Mouse (Mus musculus) heart, postnatal 14 days (tissue): ENCODE data around the gene Iqcf6. TPM values are rescaled to one million over a fixed set of nuclear protein-coding genes. Genes with fewer than 3 reads are reported as not detected.
"Not testable (repeated sequence)": the region's sequence is repeated elsewhere in the genome, so short reads cannot be mapped to it uniquely, and the experiment has no call there.

Experiments used
- DNase-seq, 2 experiments: peaks; one replicate each; pipeline ENCODE4 v3.0.0; 2021 to 2022
- intact Hi-C: fragments of 180-260 bp; cut with DNase I; formaldehyde crosslinking; loops from one replicate; pipeline ENCODE4 v1.15.1; 2025
- long read RNA-seq, 2 experiments: library from polyadenylated mRNA; stranded (forward); transcript quantifications; one replicate each; pipeline ENCODE4 v2.0.0; 2021
- total RNA-seq, 2 experiments: library from RNA; stranded (reverse); gene quantifications; 2 replicates each; pipeline ENCODE4 v1.2.3; 2021

Gene Iqcf6
- total RNA-seq, result not detected
- long read RNA-seq, experiment 1, result 0 reads
- long read RNA-seq, experiment 2, result 0 reads

- intact Hi-C loops, result no loop called here
- no peak for DNase-seq
Measured at GRCm38 (mm10) chr9:106626282-106626681, at the start of gene Iqcf6. TSS of gene Iqcf6 (plus strand) at chr9:106626582.

DNA sequence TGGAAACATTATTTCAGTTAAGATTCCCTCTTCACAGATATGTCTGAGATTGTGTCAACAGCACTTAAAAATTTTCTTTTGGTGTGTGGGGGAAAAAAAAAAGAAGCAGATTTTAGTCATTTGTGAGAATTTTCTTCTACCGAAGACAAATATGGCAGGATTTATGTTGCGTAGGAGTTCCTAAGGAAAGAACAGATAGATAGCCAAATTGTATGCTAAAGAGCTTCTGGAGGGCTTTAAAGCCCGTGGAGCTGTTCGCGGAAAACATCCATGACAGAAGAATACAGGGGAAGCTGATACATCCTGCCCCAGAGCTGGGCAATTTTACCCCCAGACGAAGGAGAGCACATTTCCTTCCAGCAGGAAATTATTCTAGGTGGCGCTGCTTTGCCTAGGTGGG, 46.4 kb upstream of the Iqcf6 start:
- DNase-seq, result no peak
- intact Hi-C loops, result no loop called here

DNA sequence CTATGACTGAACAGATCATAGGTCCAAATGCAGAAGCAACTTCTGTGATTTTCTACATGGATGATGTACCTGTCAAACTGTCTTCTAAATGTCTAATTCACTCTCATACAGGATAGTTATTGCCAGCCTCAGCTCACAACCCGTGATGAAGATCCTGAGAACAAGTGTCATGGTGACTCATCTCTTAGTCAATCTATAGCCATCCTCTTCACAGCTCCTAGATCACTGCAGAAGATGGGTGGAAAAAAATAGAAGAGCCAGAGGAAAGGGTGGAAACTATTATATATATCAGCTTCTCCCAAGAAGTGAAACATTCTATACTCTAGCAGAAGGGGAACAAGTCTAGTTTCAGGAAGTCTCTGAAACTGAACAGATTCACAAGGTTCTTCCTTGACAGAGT, 43.8 kb upstream of the Iqcf6 start:
- intact Hi-C loops, result no loop called here
- no peak for DNase-seq

DNA sequence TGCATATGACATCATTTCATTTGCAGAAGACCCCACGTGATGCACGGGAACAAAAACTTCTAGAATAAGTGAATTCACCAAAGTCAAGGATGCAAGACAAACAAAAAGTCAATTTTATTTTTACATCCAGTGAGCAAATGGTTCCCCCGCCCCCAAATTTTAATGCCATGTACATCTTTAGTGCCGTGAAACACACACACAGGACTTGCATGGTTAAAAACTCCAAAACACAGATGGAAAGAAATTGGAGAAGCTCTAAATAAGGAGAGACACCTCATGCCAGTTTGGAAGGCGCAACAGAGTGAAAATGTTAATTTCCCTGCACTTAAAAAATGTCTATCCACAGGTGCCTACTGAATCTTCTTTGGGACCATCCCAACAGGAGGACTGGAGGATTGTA, 34.2 kb upstream of the Iqcf6 start:
- intact Hi-C loops, result no loop called here
- no peak for DNase-seq

DNA sequence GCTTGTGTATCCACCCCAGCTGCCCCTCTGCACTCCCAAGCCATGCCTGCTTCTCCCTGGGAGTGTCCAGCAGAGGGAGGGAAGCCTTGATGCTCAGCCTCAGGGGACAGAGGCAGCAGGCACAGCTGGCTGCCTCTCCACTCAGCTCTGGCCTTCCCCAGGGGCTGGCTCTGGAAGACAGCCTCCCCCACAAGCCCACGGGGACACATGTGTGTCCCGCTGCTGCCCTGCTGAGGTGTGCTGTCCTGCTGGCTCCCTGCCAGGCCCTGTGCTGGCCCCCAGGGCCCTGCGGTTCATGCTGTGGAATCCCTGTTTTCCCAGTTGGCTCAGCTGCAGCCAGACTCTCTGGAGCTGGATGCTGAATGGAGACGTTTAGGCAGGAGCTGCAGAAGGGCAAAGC, 31.0 kb upstream of the Iqcf6 start:
- DNase-seq, intact Hi-C loops: not testable (repeated sequence)

DNA sequence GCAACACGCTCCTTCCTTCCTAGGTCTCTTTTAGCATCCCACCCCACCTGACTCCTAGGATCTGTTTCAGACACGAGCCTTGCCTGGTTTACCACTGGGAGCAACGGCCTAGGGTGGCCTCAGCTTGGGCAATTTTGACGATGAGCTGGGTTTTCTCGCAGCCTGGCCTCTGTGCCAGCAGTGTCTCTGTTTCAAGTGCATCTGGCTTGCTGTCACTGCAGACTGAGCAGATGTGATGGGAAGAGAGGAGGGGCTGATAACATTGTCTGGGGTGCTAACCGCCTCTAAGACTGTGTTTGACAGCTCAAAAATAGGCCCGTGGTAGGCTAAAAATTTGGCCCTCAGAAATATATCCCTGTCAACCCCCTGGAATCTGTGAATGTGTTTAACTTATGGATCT, 30.5 kb upstream of the Iqcf6 start:
- no peak for DNase-seq
- intact Hi-C loops, result no loop called here

DNA sequence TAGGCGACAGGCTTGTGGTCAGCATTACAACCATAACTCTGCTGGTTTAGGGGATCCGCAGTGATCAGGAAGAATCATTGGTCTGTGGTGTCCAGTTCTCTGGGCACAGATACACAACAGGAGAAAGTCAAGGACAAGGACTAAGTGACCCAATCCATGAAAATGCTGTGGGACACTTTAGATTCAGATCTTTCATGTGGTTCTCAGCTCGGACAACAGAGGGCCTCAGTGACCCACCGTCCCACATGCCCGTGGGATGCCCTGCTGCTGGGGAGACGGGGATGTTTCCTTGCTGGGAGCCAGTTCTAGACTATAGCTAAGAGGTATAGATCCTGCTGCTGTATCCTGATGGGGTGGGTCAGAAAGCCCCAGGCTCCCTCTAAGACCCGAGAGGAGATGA, 27.9 kb upstream of the Iqcf6 start:
- intact Hi-C loops, result no loop called here
- no peak for DNase-seq

DNA sequence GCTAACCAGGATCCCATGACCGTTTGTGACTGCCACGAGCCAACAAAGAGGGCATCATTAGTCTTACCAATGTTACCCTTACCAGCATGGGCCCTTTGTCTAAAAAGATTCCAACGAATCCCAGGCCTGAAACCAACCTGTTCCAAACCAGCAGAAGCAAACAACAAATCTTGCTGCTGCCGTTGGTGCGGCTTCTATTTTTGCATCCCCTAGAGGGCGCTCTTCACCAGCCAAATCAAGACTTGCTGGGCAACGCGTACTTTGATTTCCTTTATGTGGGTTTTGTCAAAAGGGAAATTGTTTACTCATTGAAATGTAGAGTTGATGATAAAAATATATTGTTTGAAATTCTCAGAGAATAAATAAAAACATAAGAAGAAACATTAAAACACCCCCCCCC, 25.8 kb upstream of the Iqcf6 start:
- DNase-seq, result peak; percentile 32 to 66
- intact Hi-C loops, result loop anchor here (2.0 to 10.0 kb wide), 2 partner anchors 42 to 224 kb away; partner anchors contain the start of gene Dcaf1

GRCm38 (mm10) chr9:106610727-106611126, 15.7 kb upstream of the Iqcf6 start:
- intact Hi-C loops, result no loop called here
- DNase-seq, result no peak

DNA sequence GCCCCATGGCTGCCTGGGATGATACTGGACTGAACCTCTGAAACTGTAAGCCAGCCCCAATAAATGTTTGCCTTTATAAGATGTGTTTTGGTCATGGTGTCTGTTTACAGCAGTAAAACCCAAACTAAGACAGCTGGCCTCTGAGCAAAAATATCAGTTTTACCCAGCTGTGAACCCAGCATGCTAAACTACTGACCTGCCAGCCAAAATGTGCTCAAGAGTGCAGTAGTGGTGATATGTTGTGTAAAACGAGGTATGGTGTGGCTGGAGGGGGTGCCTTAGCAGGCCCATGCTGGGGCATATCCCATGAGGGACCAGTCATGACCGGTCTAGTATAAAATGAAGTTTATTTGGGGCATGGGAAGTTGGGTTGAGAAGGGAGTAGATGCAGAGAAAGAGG, 12.4 kb upstream of the Iqcf6 start:
- intact Hi-C loops, result no loop called here
- DNase-seq, result no peak

DNA sequence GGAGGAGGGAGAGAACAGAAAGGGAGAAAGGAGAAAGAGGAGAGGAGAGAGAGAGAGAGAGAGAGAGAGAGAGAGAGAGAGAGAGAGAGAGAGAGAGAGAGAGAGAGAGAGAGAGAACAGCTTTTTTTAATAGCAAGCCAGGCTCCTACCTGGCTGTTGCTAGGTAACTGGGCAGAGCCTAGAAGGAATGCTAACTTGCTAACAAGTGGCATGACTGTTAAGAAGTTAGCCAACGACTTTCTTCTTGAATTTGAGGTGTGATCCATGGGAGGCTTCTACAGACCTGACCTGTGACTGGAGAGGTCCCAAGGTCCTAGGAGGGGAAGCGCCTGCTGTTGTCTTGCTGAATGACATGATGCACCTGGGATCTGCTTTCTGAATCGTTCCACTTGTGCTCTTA, 11.8 kb upstream of the Iqcf6 start:
- DNase-seq, result no peak
- intact Hi-C loops, result no loop called here

GRCm38 (mm10) chr9:106616306-106616705, 10.1 kb upstream of the Iqcf6 start:
- DNase-seq, result no peak
- intact Hi-C loops, result no loop called here

GRCm38 (mm10) chr9:106617496-106617895, 8.9 kb upstream of the Iqcf6 start:
- intact Hi-C loops, result no loop called here

GRCm38 (mm10) chr9:106627796-106628195, 1.4 kb downstream of the Iqcf6 start:
- intact Hi-C loops, DNase-seq: not testable (repeated sequence)

More at GRCm38 (mm10) chr9:106617496-106617895, 8.9 kb upstream of the Iqcf6 start:
- DNase-seq, result no peak

- DNase-seq, result no peak
- intact Hi-C loops, result no loop called here
Measured at GRCm38 (mm10) chr9:106632185-106632584, 5.8 kb downstream of the Iqcf6 start.

GRCm38 (mm10) chr9:106638154-106638553, 11.8 kb downstream of the Iqcf6 start:
- intact Hi-C loops, result no loop called here
- DNase-seq, result no peak

- no peak for DNase-seq
- intact Hi-C loops, result no loop called here
Measured at GRCm38 (mm10) chr9:106641346-106641745, 15.0 kb downstream of the Iqcf6 start.

GRCm38 (mm10) chr9:106643128-106643527, 16.7 kb downstream of the Iqcf6 start:
- intact Hi-C loops, result loop anchor here (2.0 kb wide), 1 partner anchor 42 kb away; no protein-coding TSS in a partner anchor
- peak; percentile 62 to 76 for DNase-seq

DNA sequence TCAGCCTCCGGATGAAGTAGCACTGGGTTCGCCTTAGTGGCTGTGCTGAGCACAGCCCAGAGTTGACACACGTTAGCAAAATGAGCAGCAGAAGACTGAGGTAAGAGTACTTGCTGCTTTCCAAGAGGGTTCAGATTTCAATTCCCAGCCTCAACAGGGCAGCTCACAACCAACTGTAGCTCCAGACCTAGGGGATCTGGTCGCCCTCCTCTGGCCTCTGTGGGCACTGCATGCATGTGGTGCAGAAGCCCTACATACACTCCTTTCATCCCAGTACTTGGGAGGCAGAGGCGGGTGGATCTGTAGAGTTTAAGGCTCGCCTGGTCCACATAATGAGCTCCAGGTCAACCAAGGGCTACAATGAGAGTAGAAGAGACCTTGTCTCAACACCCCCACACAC, 17.4 kb downstream of the Iqcf6 start:
- no peak for DNase-seq
- intact Hi-C loops, result loop anchor here (2.0 kb wide), 1 partner anchor 43 kb away; no protein-coding TSS in a partner anchor

GRCm38 (mm10) chr9:106645684-106646271, 19.4 kb downstream of the Iqcf6 start:
- intact Hi-C loops, result no loop called here
- DNase-seq, result no peak

GRCm38 (mm10) chr9:106647226-106647625, 20.8 kb downstream of the Iqcf6 start:
- intact Hi-C loops, result no loop called here

DNA sequence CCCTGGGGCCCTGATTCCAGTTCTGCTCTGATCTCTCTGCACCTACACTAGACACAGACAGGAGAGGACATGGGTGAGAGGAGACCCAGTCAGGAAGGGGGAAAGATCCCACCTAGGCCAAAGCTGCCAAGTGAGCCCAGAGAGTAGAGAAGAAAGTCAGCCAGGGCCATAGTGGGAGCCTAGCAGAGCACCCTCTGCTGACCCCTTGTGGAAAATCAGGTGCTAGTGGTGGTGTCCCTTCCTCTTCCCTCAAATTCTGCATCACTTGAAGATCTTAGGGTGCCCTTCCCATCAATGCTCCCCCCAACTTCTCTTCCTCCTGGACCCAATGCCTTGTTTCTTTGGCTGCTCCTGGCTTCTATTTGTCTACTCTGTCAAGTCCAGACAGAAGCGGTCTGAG, 26.3 kb downstream of the Iqcf6 start:
- intact Hi-C loops, result no loop called here
- DNase-seq, result no peak

More at GRCm38 (mm10) chr9:106647226-106647625, 20.8 kb downstream of the Iqcf6 start:
- no peak for DNase-seq
